Mouse (Mus musculus) MEL (cell line): Measurements from ENCODE around the gene Tomm40l. TPM values are rescaled to one million over a fixed set of nuclear protein-coding genes. Genes with fewer than 3 reads are reported as not detected.

Source experiments
- DNase-seq: peaks from one replicate; pipeline ENCODE4 v3.0.0; 2011; ENCODE audit warnings: low read depth, low spot score
- H3K27ac ChIP-seq: 2 replicates; pipeline ENCODE4 v1.5.1; 2012; ENCODE audit warnings: low read depth, mild to moderate bottlenecking, control low read depth, low read length, moderate library complexity; ENCODE audit not compliant: control insufficient read depth
- H3K27me3 ChIP-seq, 2 experiments: fragments of 150-350 bp in 1 of 2; sonication (generic) in 1 of 2; 2 replicates each; pipeline ENCODE4 v1.6.1; 2012; ENCODE audit warnings: low read length in 2 of 2, mild to moderate bottlenecking in 2 of 2, improper control_type of control experiment in 1 of 2, moderate library complexity in 1 of 2; ENCODE audit not compliant: insufficient read depth in 2 of 2, control insufficient read depth in 1 of 2
- H3K36me3 ChIP-seq, 2 experiments: 2 replicates each; pipeline ENCODE4 v1.6.1; 2012 to 2014; ENCODE audit warnings: low read length in 2 of 2, improper control_type of control experiment in 1 of 2, inconsistent platforms in 1 of 2, mild to moderate bottlenecking in 1 of 2; ENCODE audit not compliant: insufficient read depth in 2 of 2, control insufficient read depth in 1 of 2
- H3K4me1 ChIP-seq, 2 experiments: fragments of 150-350 bp in 1 of 2; sonication (generic) in 1 of 2; 2 replicates each; pipeline ENCODE4 v1.6.1; 2012; ENCODE audit warnings: low read length in 2 of 2, improper control_type of control experiment in 1 of 2, mild to moderate bottlenecking in 1 of 2; ENCODE audit not compliant: insufficient read depth in 2 of 2, control insufficient read depth in 1 of 2
- H3K4me3 ChIP-seq, 2 experiments: fragments of 150-350 bp in 1 of 2; sonication (generic) in 1 of 2; 2 replicates each; pipeline ENCODE4 v1.5.1; 2012; ENCODE audit warnings: low read depth in 2 of 2, low read length in 2 of 2, mild to moderate bottlenecking in 2 of 2, moderate library complexity in 2 of 2, control low read depth in 1 of 2, improper control_type of control experiment in 1 of 2; ENCODE audit not compliant: control insufficient read depth in 1 of 2, insufficient read depth in 1 of 2
- H3K79me2 ChIP-seq: 2 replicates; pipeline ENCODE4 v1.6.1; 2012; ENCODE audit warnings: mild to moderate bottlenecking, low read length, moderate library complexity; ENCODE audit not compliant: control insufficient read depth, poor library complexity, insufficient read depth
- H3K9ac ChIP-seq: 2 replicates; pipeline ENCODE4 v1.6.1; 2012; ENCODE audit warnings: low read depth, mild to moderate bottlenecking, control low read depth, low read length, moderate library complexity; ENCODE audit not compliant: control insufficient read depth, poor library complexity, severe bottlenecking
- H3K9me3 ChIP-seq: fragments of 150-350 bp; sonication (generic); replicated peaks from 2 replicates; pipeline ENCODE4 v1.6.1; 2012; ENCODE audit warnings: mild to moderate bottlenecking, low read length, improper control_type of control experiment, moderate library complexity; ENCODE audit not compliant: insufficient read depth
- CHD2 ChIP-seq: IDR thresholded peaks from 2 replicates; pipeline ENCODE4 v1.6.1; 2011; ENCODE audit warnings: low read length, improper control_type of control experiment
- CTCF ChIP-seq, 3 experiments: IDR thresholded peaks in 2 of 3; conservative IDR thresholded peaks in 1 of 3; 2 replicates each; pipeline ENCODE4 v1.5.1; 2011 to 2012; ENCODE audit warnings: low read length in 3 of 3, low read depth in 2 of 3, mild to moderate bottlenecking in 2 of 3, improper control_type of control experiment in 1 of 3, inconsistent platforms in 1 of 3, mixed read lengths in 1 of 3, moderate library complexity in 1 of 3; ENCODE audit not compliant: control insufficient read depth in 1 of 3, insufficient read depth in 1 of 3, poor library complexity in 1 of 3, severe bottlenecking in 1 of 3
- ETS1 ChIP-seq: IDR thresholded peaks from 2 replicates; pipeline ENCODE4 v1.6.1; 2012; ENCODE audit warnings: low read depth, mild to moderate bottlenecking, inconsistent platforms, low read length, improper control_type of control experiment, moderate library complexity
- GATA1 ChIP-seq: IDR thresholded peaks from 2 replicates; pipeline ENCODE4 v1.6.1; 2011; ENCODE audit warnings: low read depth, low read length, improper control_type of control experiment
- MXI1 ChIP-seq: IDR thresholded peaks from 2 replicates; pipeline ENCODE4 v1.6.1; 2011; ENCODE audit warnings: mild to moderate bottlenecking, low read depth, low read length, improper control_type of control experiment
- MYB ChIP-seq: IDR thresholded peaks from 2 replicates; pipeline ENCODE4 v1.6.1; 2011; ENCODE audit warnings: mild to moderate bottlenecking, low read depth, low read length, improper control_type of control experiment
- MYC ChIP-seq: IDR thresholded peaks from 2 replicates; pipeline ENCODE4 v1.6.1; 2011; ENCODE audit warnings: low read depth, mild to moderate bottlenecking, low read length, improper control_type of control experiment, moderate library complexity
- NELFE ChIP-seq: IDR thresholded peaks from 2 replicates; pipeline ENCODE4 v1.6.1; 2011; ENCODE audit warnings: low read depth, low read length, improper control_type of control experiment
- NRF1 ChIP-seq: IDR thresholded peaks from 2 replicates; pipeline ENCODE4 v1.6.1; 2014; ENCODE audit warnings: low read depth, mild to moderate bottlenecking, inconsistent platforms, low read length, improper control_type of control experiment, moderate library complexity; ENCODE audit not compliant: poor library complexity, insufficient read depth, severe bottlenecking
- POLR2A ChIP-seq, 2 experiments: IDR thresholded peaks; 2 replicates each; pipeline ENCODE4 v1.6.1; 2011 to 2012; ENCODE audit warnings: low read length in 2 of 2, mild to moderate bottlenecking in 2 of 2, control low read depth in 1 of 2, improper control_type of control experiment in 1 of 2, low read depth in 1 of 2, moderate library complexity in 1 of 2; ENCODE audit not compliant: control insufficient read depth in 1 of 2, insufficient read depth in 1 of 2, poor library complexity in 1 of 2
- POLR2AphosphoS2 ChIP-seq: IDR thresholded peaks from 2 replicates; pipeline ENCODE4 v1.6.1; 2011; ENCODE audit warnings: low read length, improper control_type of control experiment
- RAD21 ChIP-seq: IDR thresholded peaks from 2 replicates; pipeline ENCODE4 v1.6.1; 2011; ENCODE audit warnings: mild to moderate bottlenecking, low read depth, low read length, improper control_type of control experiment
- SIN3A ChIP-seq: IDR thresholded peaks from 2 replicates; pipeline ENCODE4 v1.6.1; 2012; ENCODE audit warnings: low read length, improper control_type of control experiment, inconsistent platforms
- SMC3 ChIP-seq: IDR thresholded peaks from 2 replicates; pipeline ENCODE4 v1.6.1; 2011; ENCODE audit warnings: low read depth, low read length, improper control_type of control experiment
- TBP ChIP-seq: IDR thresholded peaks from 2 replicates; pipeline ENCODE4 v1.8.0; 2011; ENCODE audit warnings: low read depth, low read length, improper control_type of control experiment
- ZC3H11A ChIP-seq: IDR thresholded peaks from 2 replicates; pipeline ENCODE4 v1.6.1; 2012; ENCODE audit warnings: low read depth, mild to moderate bottlenecking, inconsistent platforms, low read length, improper control_type of control experiment
- ZMIZ1 ChIP-seq: IDR thresholded peaks from 2 replicates; pipeline ENCODE4 v1.6.1; 2012; ENCODE audit warnings: low read depth, mild to moderate bottlenecking, inconsistent platforms, low read length, improper control_type of control experiment, moderate library complexity
- polyA plus RNA-seq, 2 experiments: library from polyadenylated mRNA; stranded (reverse) in 1 of 2; unstranded in 1 of 2; fragments of >175 nt in 1 of 2; fragments of >200 nt in 1 of 2; gene quantifications; 2 replicates each; pipeline versions ENCODE4 v1.2.1 to v1.2.4; 2012; ENCODE audit warnings: low replicate concordance in 2 of 2, low read depth in 1 of 2; ENCODE audit not compliant: insufficient read length in 2 of 2, insufficient read depth in 1 of 2, missing spikeins in 1 of 2
- total RNA-seq: library from RNA; depleted of rRNA; stranded (reverse); fragments of 300-350 nt; gene quantifications from 2 replicates; pipeline ENCODE4 v1.2.3, GENCODE M21; 2012

Tomm40l gene
- total and polyA plus RNA-seq, 3 experiments: 40.7 to 43.4 TPM; not detected in 1

GRCm38 (mm10) chr1:171223168-171223567 is 854 bp upstream of the Tomm40l start:
- TF ChIP-seq GATA1 (no peak), TBP (peak; percentile 64; the same call in 1 of the 2 replicates)
- no peaks in the 10 kb centered on the region for H3K27me3 ChIP-seq
- H3K4me1 ChIP-seq: peaks cover 0 to 8% of the 10 kb centered on the region in 2 experiments; a peak in 1 of 4 replicates
- H3K4me3 ChIP-seq: peak overlapping the region; percentile 27 to 62
- peaks cover 2% of the 10 kb centered on the region; the same call in 1 of the 2 replicates for H3K79me2 ChIP-seq
- peak; percentile 62 for DNase-seq
- no peaks in the 10 kb centered on the region for H3K9me3 ChIP-seq
- peak overlapping the region; percentile 63 for H3K27ac ChIP-seq
- peaks cover 0 to 3% of the 10 kb centered on the region in 2 experiments; a peak in 2 of 4 replicates for H3K36me3 ChIP-seq
- H3K9ac ChIP-seq: peak overlapping the region; percentile 50

GRCm38 (mm10) chr1:171221281-171222193 is 777 bp downstream of the Tomm40l start:
- no peaks in the 10 kb centered on the region for H3K9me3 ChIP-seq
- no peaks in the 10 kb centered on the region for H3K27me3 ChIP-seq
- H3K4me1 ChIP-seq: peaks cover 0 to 18% of the 10 kb centered on the region in 2 experiments; a peak in 2 of 4 replicates
- TF ChIP-seq ZMIZ1 (no peak), ETS1 (no peak), SIN3A (no peak), NELFE (no peak), CHD2 (no peak), NRF1 (no peak), MYB (no peak), ZC3H11A (no peak)
- H3K27ac ChIP-seq: peak overlapping the region; percentile 84
- DNase-seq: peak; percentile 56
- peaks cover 2% of the 10 kb centered on the region; the same call in 1 of the 2 replicates for H3K79me2 ChIP-seq
- H3K36me3 ChIP-seq: peaks cover 0 to 9% of the 10 kb centered on the region in 2 experiments; a peak in 2 of 4 replicates
- H3K9ac ChIP-seq: peak overlapping the region; percentile 88
- H3K4me3 ChIP-seq: peak overlapping the region; percentile 83 to 90

- DNase-seq: peak; percentile 92
- Histone ChIP-seq H3K27me3 (no peaks in the 10 kb centered on the region), H3K4me3 (peak overlapping the region in 1 of 2 experiments; percentile 90; a peak in 2 of 4 replicates), H3K79me2 (peaks cover 2% of the 10 kb centered on the region; the same call in 1 of the 2 replicates), H3K27ac (no peak overlapping the region), H3K4me1 (peaks cover 0 to 21% of the 10 kb centered on the region in 2 experiments; a peak in 2 of 4 replicates), H3K36me3 (peaks cover 0 to 9% of the 10 kb centered on the region in 2 experiments; a peak in 2 of 4 replicates), H3K9me3 (no peaks in the 10 kb centered on the region), H3K9ac (peak overlapping the region; percentile 88)
- TF ChIP-seq RAD21: peak; percentile 76
- TF ChIP-seq MXI1: no peak
- no peak for TF ChIP-seq GATA1
- no peak for TF ChIP-seq POLR2A (IDR thresholded peaks at IDR 0.05; ENCODE audit: control insufficient read depth in 1 of 2, insufficient read depth in 1 of 2, low read depth in 1 of 2, low read length in 2 of 2, poor library complexity in 1 of 2)
- 0 out of 2 replicates have a peak, but pooled peaks have one; percentile 51 for TF ChIP-seq MYC
- peak; percentile 87 to 93 (median 87) for TF ChIP-seq CTCF (IDR thresholded peaks at IDR 0.05 in 2 of 3, conservative IDR thresholded peaks at IDR 0.05 in 1 of 3; ENCODE audit: control insufficient read depth in 1 of 3, insufficient read depth in 1 of 3, low read depth in 2 of 3, low read length in 3 of 3, poor library complexity in 1 of 3, severe bottlenecking in 1 of 3)
- TF ChIP-seq POLR2AphosphoS2: no peak
- no peak for TF ChIP-seq CHD2
- TF ChIP-seq SMC3: peak; percentile 98
- TF ChIP-seq ZC3H11A: peak; percentile 81
- peak; percentile 57; the same call in 1 of the 2 replicates for TF ChIP-seq TBP
Observed at GRCm38 (mm10) chr1:171220871-171221270, 1.4 kb downstream of the Tomm40l start.
